Mouse (Mus musculus) G1E (cell line): Measurements from ENCODE around the gene Scamp4.

ENCODE experiments used
- CTCF ChIP-seq: IDR thresholded peaks from 2 replicates; pipeline ENCODE4 v1.5.1; 2012; ENCODE audit warnings: low read depth, low read length, inconsistent platforms, mixed read lengths
- GATA1 ChIP-seq: IDR thresholded peaks from 2 replicates; pipeline ENCODE4 v1.6.1; 2012; ENCODE audit warnings: borderline replicate concordance, low read length, inconsistent platforms, mixed read lengths
- TAL1 ChIP-seq: conservative IDR thresholded peaks from 2 replicates; pipeline ENCODE4 v1.6.1; 2012; ENCODE audit warnings: low read depth, low read length, inconsistent platforms, mixed read lengths

DNA sequence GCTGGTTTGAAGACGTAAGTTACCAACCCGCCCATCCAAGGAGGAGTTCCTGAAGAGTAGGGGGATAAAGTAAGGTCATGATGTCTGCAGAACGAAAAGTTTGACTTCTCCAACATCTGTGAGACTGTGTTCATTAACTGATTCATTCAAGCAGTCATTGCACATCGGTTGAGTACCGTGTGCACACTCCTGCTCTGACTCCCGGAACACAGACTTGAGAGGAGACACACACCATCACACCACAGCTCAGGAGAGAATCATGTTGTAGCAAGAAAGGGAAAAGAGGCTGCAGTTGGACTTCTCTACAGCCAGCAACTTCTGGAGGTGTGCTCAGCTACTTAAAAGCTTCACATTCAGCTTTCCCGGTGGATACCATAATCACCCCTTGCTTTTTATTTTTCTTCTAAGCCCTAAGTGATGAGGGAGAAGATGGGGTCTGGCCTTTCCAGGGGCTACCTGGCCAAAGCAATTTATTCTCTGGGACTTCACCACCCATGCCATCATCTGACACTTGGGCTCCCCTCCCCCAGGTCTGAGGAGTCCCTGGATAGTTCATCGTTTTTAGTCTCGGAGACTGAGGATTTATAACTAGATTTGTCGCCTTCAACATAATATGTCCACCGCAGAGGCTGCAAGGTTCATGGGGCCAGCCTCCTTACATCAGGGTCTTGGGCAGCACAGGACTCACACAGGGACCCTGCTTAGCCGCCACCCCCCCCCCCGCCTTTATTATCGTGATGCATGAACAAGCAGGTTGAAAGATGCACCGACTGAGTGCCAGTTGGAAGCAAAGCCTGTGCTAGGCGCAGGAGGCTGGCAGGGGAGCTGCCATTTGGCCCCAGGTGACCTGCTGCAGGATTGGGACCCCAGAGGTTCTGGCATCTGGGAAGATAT, 18.4 kb downstream of the Scamp4 start:
- TF ChIP-seq CTCF, result no peak
- TF ChIP-seq TAL1, result no peak
- no peak for TF ChIP-seq GATA1
